Mouse (Mus musculus): ENCODE results near the gene Birc2. TPM values are rescaled to one million over a fixed set of nuclear protein-coding genes. Genes with fewer than 3 reads are reported as not detected.

The Birc2 gene
- polyA plus RNA-seq, 1 experiment from 2014 or later: 18.5 TPM

- H3K9ac ChIP-seq (ENCODE audit: low read depth, low read length): no peak overlapping the region
- no peaks in the 10 kb centered on the region for H3K27me3 ChIP-seq (replicated peaks; ENCODE audit: control insufficient read depth, insufficient read depth, low read length)
- no peak for TF ChIP-seq CTCF (IDR thresholded peaks at IDR 0.05; ENCODE audit: low read depth)
- H3K36me3 ChIP-seq (ENCODE audit: control insufficient read depth, insufficient read depth): peaks cover 17% of the 10 kb centered on the region; the same call in 1 of the 2 replicates
- no peaks in the 10 kb centered on the region for H3K9me3 ChIP-seq (ENCODE audit: control insufficient read depth)
- 90% methylated on average over 3 of the region's 3 CpGs for WGBS
- no peak overlapping the region for H3K4me3 ChIP-seq (ENCODE audit: low read depth, low read length)
- no peak overlapping the region for H3K4me2 ChIP-seq (replicated peaks; ENCODE audit: low read depth)
- no peak for ATAC-seq
- H3K27ac ChIP-seq (ENCODE audit: low read depth, low read length): no peak overlapping the region
- H3K4me1 ChIP-seq (replicated peaks; ENCODE audit: control insufficient read depth, insufficient read depth, low read length): no peaks in the 10 kb centered on the region
These were observed 60.9 kb downstream of the Birc2 start for GRCm38 (mm10) chr9:7775986-7776385.

- Histone ChIP-seq H3K9me3 (ENCODE audit: control insufficient read depth) (no peaks in the 10 kb centered on the region), H3K36me3 (ENCODE audit: control insufficient read depth, insufficient read depth) (peaks cover 21% of the 10 kb centered on the region; the same call in 1 of the 2 replicates), H3K27me3 (replicated peaks; ENCODE audit: control insufficient read depth, insufficient read depth, low read length) (no peaks in the 10 kb centered on the region), H3K27ac (ENCODE audit: low read depth, low read length) (no peak overlapping the region), H3K4me2 (replicated peaks; ENCODE audit: low read depth) (no peak overlapping the region), H3K4me1 (replicated peaks; ENCODE audit: control insufficient read depth, insufficient read depth, low read length) (no peaks in the 10 kb centered on the region), H3K4me3 (ENCODE audit: low read depth, low read length) (no peak overlapping the region), H3K9ac (ENCODE audit: low read depth, low read length) (no peak overlapping the region)
- no peak for ATAC-seq
- WGBS: 92% methylated on average over 2 of the region's 2 CpGs
- no peak for TF ChIP-seq CTCF (IDR thresholded peaks at IDR 0.05; ENCODE audit: low read depth)
These were observed 61.9 kb downstream of the Birc2 start for GRCm38 (mm10) chr9:7775011-7775410.

GRCm38 (mm10) chr9:7774538-7774937 lies 62.3 kb downstream of the Birc2 start:
- H3K4me1 ChIP-seq (replicated peaks; ENCODE audit: control insufficient read depth, insufficient read depth, low read length): no peaks in the 10 kb centered on the region
- no peaks in the 10 kb centered on the region for H3K27me3 ChIP-seq (replicated peaks; ENCODE audit: control insufficient read depth, insufficient read depth, low read length)
- peaks cover 26% of the 10 kb centered on the region for H3K36me3 ChIP-seq (ENCODE audit: control insufficient read depth, insufficient read depth)
- no peak overlapping the region for H3K27ac ChIP-seq (ENCODE audit: low read depth, low read length)
- no peak overlapping the region for H3K4me3 ChIP-seq (ENCODE audit: low read depth, low read length)
- H3K9me3 ChIP-seq (ENCODE audit: control insufficient read depth): no peaks in the 10 kb centered on the region
- no peak for TF ChIP-seq CTCF (IDR thresholded peaks at IDR 0.05; ENCODE audit: low read depth)
- ATAC-seq: no peak
- H3K4me2 ChIP-seq (replicated peaks; ENCODE audit: low read depth): no peak overlapping the region
- WGBS: 79% methylated on average over 10 of the region's 10 CpGs
- no peak overlapping the region for H3K9ac ChIP-seq (ENCODE audit: low read depth, low read length)

- no peaks in the 10 kb centered on the region for H3K4me1 ChIP-seq (replicated peaks; ENCODE audit: control insufficient read depth, insufficient read depth, low read length)
- no peak overlapping the region for H3K4me3 ChIP-seq (ENCODE audit: low read depth, low read length)
- H3K36me3 ChIP-seq (ENCODE audit: control insufficient read depth, insufficient read depth): peaks cover 28% of the 10 kb centered on the region
- no peak overlapping the region for H3K9ac ChIP-seq (ENCODE audit: low read depth, low read length)
- H3K4me2 ChIP-seq (replicated peaks; ENCODE audit: low read depth): no peak overlapping the region
- H3K27me3 ChIP-seq (replicated peaks; ENCODE audit: control insufficient read depth, insufficient read depth, low read length): no peaks in the 10 kb centered on the region
- no peaks in the 10 kb centered on the region for H3K9me3 ChIP-seq (ENCODE audit: control insufficient read depth)
- no peak for TF ChIP-seq CTCF (IDR thresholded peaks at IDR 0.05; ENCODE audit: low read depth)
- H3K27ac ChIP-seq (ENCODE audit: low read depth, low read length): no peak overlapping the region
- 90% methylated on average over 5 of the region's 5 CpGs for WGBS
- ATAC-seq: no peak
These were observed 63.2 kb downstream of the Birc2 start for GRCm38 (mm10) chr9:7773686-7774085.

GRCm38 (mm10) chr9:7772773-7773454 lies 64.0 kb downstream of the Birc2 start:
- H3K27me3 ChIP-seq (replicated peaks; ENCODE audit: control insufficient read depth, insufficient read depth, low read length): no peaks in the 10 kb centered on the region

GRCm38 (mm10) chr9:7772361-7772760 lies 64.5 kb downstream of the Birc2 start:
- TF ChIP-seq CTCF (IDR thresholded peaks at IDR 0.05; ENCODE audit: low read depth): no peak
- Histone ChIP-seq H3K4me3 (ENCODE audit: low read depth, low read length) (no peak overlapping the region), H3K4me2 (replicated peaks; ENCODE audit: low read depth) (no peak overlapping the region), H3K27me3 (replicated peaks; ENCODE audit: control insufficient read depth, insufficient read depth, low read length) (no peaks in the 10 kb centered on the region), H3K36me3 (ENCODE audit: control insufficient read depth, insufficient read depth) (peaks cover 28% of the 10 kb centered on the region), H3K9me3 (ENCODE audit: control insufficient read depth) (no peaks in the 10 kb centered on the region), H3K9ac (ENCODE audit: low read depth, low read length) (no peak overlapping the region), H3K27ac (ENCODE audit: low read depth, low read length) (no peak overlapping the region), H3K4me1 (replicated peaks; ENCODE audit: control insufficient read depth, insufficient read depth, low read length) (no peaks in the 10 kb centered on the region)
- WGBS: 91% methylated on average over 2 of the region's 2 CpGs
- ATAC-seq: no peak

More at GRCm38 (mm10) chr9:7772773-7773454, 64.0 kb downstream of the Birc2 start:
- 86% methylated on average over 4 of the region's 4 CpGs for WGBS
- no peak for ATAC-seq
- Histone ChIP-seq H3K4me3 (ENCODE audit: low read depth, low read length) (no peak overlapping the region), H3K4me2 (replicated peaks; ENCODE audit: low read depth) (no peak overlapping the region), H3K4me1 (replicated peaks; ENCODE audit: control insufficient read depth, insufficient read depth, low read length) (no peaks in the 10 kb centered on the region), H3K27ac (ENCODE audit: low read depth, low read length) (no peak overlapping the region), H3K9ac (ENCODE audit: low read depth, low read length) (no peak overlapping the region), H3K9me3 (ENCODE audit: control insufficient read depth) (no peaks in the 10 kb centered on the region), H3K36me3 (ENCODE audit: control insufficient read depth, insufficient read depth) (peaks cover 28% of the 10 kb centered on the region)
- TF ChIP-seq CTCF (IDR thresholded peaks at IDR 0.05; ENCODE audit: low read depth): no peak

All from intestine, postnatal 0 days (tissue).